Mouse (Mus musculus) neural tube, embryonic 11.5 days (tissue): ENCODE data around the gene Cmah. TPM values are rescaled to one million over a fixed set of nuclear protein-coding genes. Genes with fewer than 3 reads are reported as not detected.

Experiments used
- ATAC-seq: fragments of 200-750 bp; cut with Nextera tagmentation; 2 replicates; pipeline ENCODE4 v1.8.0; 2017; ENCODE audit warnings: moderate number of reproducible peaks, mild to moderate bottlenecking, moderate TSS enrichment, moderate library complexity; ENCODE audit not compliant: insufficient read depth, low FRiP score, low TSS enrichment
- DNase-seq: peaks from one replicate; pipeline ENCODE4 v3.0.0-alpha.2; 2015; ENCODE audit warnings: low spot score
- H3K27ac ChIP-seq: fragments of 300-500 bp; sonication (generic); 2 replicates; pipeline ENCODE4 v1.5.1; 2014; ENCODE audit warnings: low read depth, mild to moderate bottlenecking, low read length
- H3K27me3 ChIP-seq: fragments of 300-500 bp; sonication (generic); 2 replicates; pipeline ENCODE4 v1.6.1; 2014; ENCODE audit warnings: mild to moderate bottlenecking, low read length, mixed read lengths; ENCODE audit not compliant: control insufficient read depth, insufficient read depth
- H3K36me3 ChIP-seq: fragments of 300-500 bp; sonication (generic); 2 replicates; pipeline ENCODE4 v1.6.1; 2014; ENCODE audit warnings: mild to moderate bottlenecking, low read length, moderate library complexity, mixed read lengths; ENCODE audit not compliant: control insufficient read depth, insufficient read depth
- H3K4me1 ChIP-seq: fragments of 300-500 bp; sonication (generic); 2 replicates; pipeline ENCODE4 v1.6.1; 2014; ENCODE audit warnings: low read length, mixed read lengths; ENCODE audit not compliant: control insufficient read depth, insufficient read depth
- H3K4me2 ChIP-seq: fragments of 300-500 bp; sonication (generic); 2 replicates; pipeline ENCODE4 v1.6.1; 2014; ENCODE audit warnings: low read depth, mild to moderate bottlenecking, moderate library complexity
- H3K4me3 ChIP-seq: fragments of 300-500 bp; sonication (generic); 2 replicates; pipeline ENCODE4 v1.5.1; 2014; ENCODE audit warnings: low read depth, low read length
- H3K9ac ChIP-seq: fragments of 300-500 bp; sonication (generic); 2 replicates; pipeline ENCODE4 v1.6.1; 2014; ENCODE audit warnings: mild to moderate bottlenecking, low read length
- H3K9me3 ChIP-seq: fragments of 300-500 bp; sonication (generic); 2 replicates; pipeline ENCODE4 v1.6.1; 2016; ENCODE audit warnings: low read length; ENCODE audit not compliant: control insufficient read depth
- WGBS: fragments of 180-500 bp; shearing (Covaris S2); extraction: QIAGEN DNeasy Blood & Tissue Kit; methylation state at CpG from one replicate; pipeline ENCODE4 v1.1.7; 2014; 5-methylcytosine and 5-hydroxymethylcytosine counted together
- polyA plus RNA-seq: library from polyadenylated mRNA; unstranded; fragments of >200 nt; fragmentation: Nextera tagmentation; extraction: Ambion mirVana; gene quantifications from 2 replicates; pipeline ENCODE4 v1.2.1, GENCODE M21; 2014

The Cmah gene
- polyA plus RNA-seq, 1 experiment from 2014 or later, result 0.34 TPM

GRCm38 (mm10) chr13:24497001-24497400 lies 169.8 kb downstream of the Cmah start:
- Histone ChIP-seq H3K27me3 (no peaks in the 10 kb centered on the region), H3K27ac (no peak overlapping the region), H3K36me3 (no peaks in the 10 kb centered on the region), H3K4me3 (no peak overlapping the region), H3K9ac (no peak overlapping the region), H3K4me2 (no peak overlapping the region), H3K4me1 (no peaks in the 10 kb centered on the region), H3K9me3 (no peaks in the 10 kb centered on the region)
- 89% methylated on average over 12 of the region's 12 CpGs for WGBS
- ATAC-seq (no peak), DNase-seq (no peak)

- WGBS, result 83% methylated on average over 6 of the region's 6 CpGs
- Histone ChIP-seq H3K4me3 (no peak overlapping the region), H3K36me3 (no peaks in the 10 kb centered on the region), H3K27me3 (no peaks in the 10 kb centered on the region), H3K4me2 (no peak overlapping the region), H3K27ac (no peak overlapping the region), H3K9ac (no peak overlapping the region), H3K4me1 (no peaks in the 10 kb centered on the region), H3K9me3 (no peaks in the 10 kb centered on the region)
- ATAC-seq (no peak), DNase-seq (no peak)
These were observed 171.1 kb downstream of the Cmah start for GRCm38 (mm10) chr13:24498342-24498741.

- no peak for ATAC-seq
- 53% methylated on average over 3 of the region's 3 CpGs for WGBS
- DNase-seq, result peak; percentile 27
- Histone ChIP-seq H3K4me2 (no peak overlapping the region), H3K4me3 (no peak overlapping the region), H3K4me1 (no peaks in the 10 kb centered on the region), H3K36me3 (no peaks in the 10 kb centered on the region), H3K27me3 (no peaks in the 10 kb centered on the region), H3K27ac (no peak overlapping the region), H3K9ac (no peak overlapping the region), H3K9me3 (no peaks in the 10 kb centered on the region)
These were observed 172.3 kb downstream of the Cmah start for GRCm38 (mm10) chr13:24499505-24499904.

GRCm38 (mm10) chr13:24501179-24501905 lies 174.1 kb downstream of the Cmah start:
- WGBS, result 73% methylated on average over 25 of the region's 25 CpGs
- no peaks in the 10 kb centered on the region for H3K27me3 ChIP-seq
- no peaks in the 10 kb centered on the region for H3K36me3 ChIP-seq
- H3K9ac ChIP-seq, result no peak overlapping the region
- H3K27ac ChIP-seq, result no peak overlapping the region
- H3K4me3 ChIP-seq, result no peak overlapping the region
- no peaks in the 10 kb centered on the region for H3K4me1 ChIP-seq
- no peak overlapping the region for H3K4me2 ChIP-seq
- ATAC-seq, result no peak
- H3K9me3 ChIP-seq, result no peaks in the 10 kb centered on the region
- peak; percentile 19 for DNase-seq

- Histone ChIP-seq H3K4me2 (no peak overlapping the region), H3K36me3 (no peaks in the 10 kb centered on the region), H3K27ac (no peak overlapping the region), H3K4me1 (no peaks in the 10 kb centered on the region), H3K4me3 (no peak overlapping the region), H3K9me3 (no peaks in the 10 kb centered on the region), H3K27me3 (no peaks in the 10 kb centered on the region), H3K9ac (no peak overlapping the region)
- 85% methylated on average over 3 of the region's 3 CpGs for WGBS
- ATAC-seq (no peak), DNase-seq (no peak)
These were observed 174.7 kb downstream of the Cmah start for GRCm38 (mm10) chr13:24501919-24502318.

- Histone ChIP-seq H3K27ac (no peak overlapping the region), H3K27me3 (no peaks in the 10 kb centered on the region), H3K36me3 (no peaks in the 10 kb centered on the region), H3K9ac (no peak overlapping the region), H3K9me3 (no peaks in the 10 kb centered on the region), H3K4me1 (no peaks in the 10 kb centered on the region), H3K4me3 (no peak overlapping the region), H3K4me2 (no peak overlapping the region)
- 76% methylated on average over 5 of the region's 5 CpGs for WGBS
- no peak for ATAC-seq
- no peak for DNase-seq
These were observed 178.6 kb downstream of the Cmah start for GRCm38 (mm10) chr13:24505812-24506211.

GRCm38 (mm10) chr13:24507156-24507555 lies 180.0 kb downstream of the Cmah start:
- DNase-seq (no peak), ATAC-seq (no peak)
- H3K27me3 ChIP-seq, result no peaks in the 10 kb centered on the region
- no peak overlapping the region for H3K4me2 ChIP-seq
- no peaks in the 10 kb centered on the region for H3K36me3 ChIP-seq
- no peaks in the 10 kb centered on the region for H3K9me3 ChIP-seq
- WGBS, result 78% methylated on average over 6 of the region's 6 CpGs
- H3K4me1 ChIP-seq, result no peaks in the 10 kb centered on the region
- H3K4me3 ChIP-seq, result no peak overlapping the region
- no peak overlapping the region for H3K9ac ChIP-seq
- no peak overlapping the region for H3K27ac ChIP-seq

- Histone ChIP-seq H3K4me2 (no peak overlapping the region), H3K36me3 (no peaks in the 10 kb centered on the region), H3K9ac (no peak overlapping the region), H3K9me3 (no peaks in the 10 kb centered on the region), H3K4me3 (no peak overlapping the region), H3K27me3 (no peaks in the 10 kb centered on the region), H3K27ac (no peak overlapping the region), H3K4me1 (no peaks in the 10 kb centered on the region)
- DNase-seq (no peak), ATAC-seq (no peak)
- WGBS, result 83% methylated on average over 1 of the region's 1 CpGs
These were observed 181.7 kb downstream of the Cmah start for GRCm38 (mm10) chr13:24508917-24509316.

- Histone ChIP-seq H3K4me1 (no peaks in the 10 kb centered on the region), H3K9me3 (no peaks in the 10 kb centered on the region), H3K27ac (no peak overlapping the region), H3K4me3 (no peak overlapping the region), H3K27me3 (no peaks in the 10 kb centered on the region), H3K36me3 (no peaks in the 10 kb centered on the region), H3K4me2 (no peak overlapping the region), H3K9ac (no peak overlapping the region)
- DNase-seq (no peak), ATAC-seq (no peak)
- WGBS, result 83% methylated on average over 1 of the region's 1 CpGs
These were observed 184.2 kb downstream of the Cmah start for GRCm38 (mm10) chr13:24511367-24511766.
